Mouse (Mus musculus): ENCODE data around the gene Gm8857. TPM values are rescaled to one million over a fixed set of nuclear protein-coding genes. Genes with fewer than 3 reads are reported as not detected.
"Not testable (repeated sequence)": the region's sequence is repeated elsewhere in the genome, so short reads cannot be mapped to it uniquely, and the experiment has no call there.

Gm8857 gene
- total RNA-seq (2021), result not detected

GRCm38 (mm10) chr5:10947505-10947904 is at the start of gene Gm8857, which contains the start of gene Gm8871:
Gene Gm8857, plus strand, starts transcription at chr5:10947807.
Gene Gm8871, plus strand, starts transcription at chr5:10947805.
- not testable (repeated sequence) for DNase-seq

GRCm38 (mm10) chr5:10953512-10953911 is 5.9 kb downstream of the Gm8857 start:
- not testable (repeated sequence) for DNase-seq

GRCm38 (mm10) chr5:10958057-10958456 is 10.4 kb downstream of the Gm8857 start:
- DNase-seq, result not testable (repeated sequence)

Other genes with a start within 250 kb of the Gm8857 start
- not detected for gene Gm8871, start within 50 bp of the Gm8857 start, total RNA-seq (2021)
- not detected for gene Gm8879, start 179.8 kb downstream of the Gm8857 start, total RNA-seq (2021)
- not detected for gene Gm5861, start 235.3 kb downstream of the Gm8857 start, total RNA-seq (2021)

All from heart, postnatal 4 days (tissue).